Mouse (Mus musculus): Measurements from ENCODE around the gene Lysmd4.

Gene Lysmd4

GRCm38 (mm10) chr7:67342067-67342625 lies 119.8 kb downstream of the Lysmd4 start:
- DNase-seq (ENCODE audit: low read depth, low spot score) = no peak

- DNase-seq (ENCODE audit: low read depth, low spot score) = no peak
Measured at GRCm38 (mm10) chr7:67344443-67344842, 122.1 kb downstream of the Lysmd4 start.

- no peak for DNase-seq (ENCODE audit: low read depth, low spot score)
Measured at GRCm38 (mm10) chr7:67352989-67353388, 130.6 kb downstream of the Lysmd4 start.

- no peak for DNase-seq (ENCODE audit: low read depth, low spot score)
Measured at GRCm38 (mm10) chr7:67353667-67354066, 131.3 kb downstream of the Lysmd4 start.

GRCm38 (mm10) chr7:67355870-67356269 lies 133.5 kb downstream of the Lysmd4 start:
- no peak for DNase-seq (ENCODE audit: low read depth, low spot score)

All from WW6 (cell line).